Comparison of ENCODE assay signal across 20 mouse cellular contexts in the genomic region with DNA sequence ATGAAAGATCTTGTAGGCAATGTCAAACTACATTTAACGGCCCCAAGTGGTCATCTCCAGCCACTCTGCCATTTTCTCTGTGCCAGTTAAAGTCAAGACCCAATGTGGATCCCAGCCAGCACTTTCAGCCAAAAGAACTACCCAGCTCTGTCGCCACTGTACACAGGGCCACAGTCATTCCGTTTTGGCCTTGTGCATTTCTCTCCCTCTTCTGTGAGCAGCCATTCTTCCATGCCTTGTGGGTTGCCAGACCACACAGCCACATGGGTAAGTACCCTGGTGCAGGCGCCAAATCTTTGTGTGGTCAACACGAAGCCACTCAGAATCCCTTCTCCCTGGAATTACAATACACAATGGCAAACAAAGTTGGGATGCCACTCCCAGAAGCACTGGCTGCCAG. TPM values are rescaled to one million over a fixed set of nuclear protein-coding genes. Genes with fewer than 3 reads are reported as not detected.
DNase-seq lines count a peak whose midpoint lies in the region; ATAC-seq and TF ChIP-seq lines count a peak whose summit lies in the region.
"Had no signal": no experiment of that assay in that cellular context is flagged by ENCODE, and none has a peak within 500 bp of the region (broad histone marks: within the 10 kb centered on the region; RNA-seq: fewer than 3 reads in every experiment).

No protein-coding gene starts in this region.

- WGBS in forebrain, embryonic 16.5 days = 78% methylated on average over 5 of the region's 5 CpGs
- 95% methylated on average over 5 of the region's 5 CpGs for WGBS in forebrain, embryonic 13.5 days

- no peak overlapping the region for H3K4me3 ChIP-seq in forebrain, embryonic 16.5 days (replicated peaks; ENCODE audit: low read length)
- H3K4me3 ChIP-seq in forebrain, embryonic 13.5 days = no peak overlapping the region
- no peak overlapping the region for H3K4me3 ChIP-seq in layer of hippocampus, adult 2 months
- H3K4me3 ChIP-seq: heart, embryonic 10.5 days; liver, embryonic 13.5 days; midbrain, embryonic 12.5 days had no signal

- H3K27ac ChIP-seq in forebrain, embryonic 16.5 days (ENCODE audit: low read length) = no peak overlapping the region
- no peak overlapping the region for H3K27ac ChIP-seq in forebrain, embryonic 13.5 days
- H3K27ac ChIP-seq in layer of hippocampus, adult 2 months = 0 out of 2 replicates have a peak overlapping the region, but pooled peaks have one; percentile 28
- H3K27ac ChIP-seq: heart, embryonic 10.5 days; liver, embryonic 13.5 days; midbrain, embryonic 12.5 days had no signal

- H3K9ac ChIP-seq in forebrain, embryonic 16.5 days (replicated peaks; ENCODE audit: low read depth, low read length) = no peak overlapping the region
- H3K9ac ChIP-seq in forebrain, embryonic 13.5 days = no peak overlapping the region
- H3K9ac ChIP-seq: liver, embryonic 13.5 days; midbrain, embryonic 12.5 days had no signal

- ATAC-seq in forebrain, embryonic 16.5 days = peak; percentile 24; the same call in 1 of the 2 replicates
- ATAC-seq in forebrain, embryonic 13.5 days = no peak
- ATAC-seq: CD4-positive, CD25-positive, alpha-beta regulatory T cell, adult 4 months; intestine, embryonic 16.5 days; lung, postnatal 0 days had no signal

- peaks cover 7% of the 10 kb centered on the region for H3K4me1 ChIP-seq in forebrain, embryonic 16.5 days (replicated peaks; ENCODE audit: control insufficient read depth, insufficient read depth, low read length)
- H3K4me1 ChIP-seq in forebrain, embryonic 13.5 days = peaks cover 25% of the 10 kb centered on the region
- H3K4me1 ChIP-seq: liver, embryonic 13.5 days had no signal

- H3K36me3 ChIP-seq in forebrain, embryonic 16.5 days (ENCODE audit: control insufficient read depth, insufficient read depth) = peaks cover 11% of the 10 kb centered on the region
- H3K36me3 ChIP-seq in forebrain, embryonic 13.5 days (ENCODE audit: poor library complexity, severe bottlenecking) = peaks cover 25% of the 10 kb centered on the region; the same call in 1 of the 2 replicates
- H3K36me3 ChIP-seq: liver, embryonic 13.5 days had no signal

- H3K9me3 ChIP-seq in forebrain, embryonic 16.5 days (ENCODE audit: control insufficient read depth, low read length) = no peaks in the 10 kb centered on the region
- H3K9me3 ChIP-seq in forebrain, embryonic 13.5 days (replicated peaks) = no peaks in the 10 kb centered on the region
- H3K9me3 ChIP-seq: heart, embryonic 10.5 days; liver, embryonic 13.5 days; midbrain, embryonic 12.5 days had no signal

- no peaks in the 10 kb centered on the region for H3K27me3 ChIP-seq in forebrain, embryonic 16.5 days (replicated peaks; ENCODE audit: control insufficient read depth, insufficient read depth, low read length)
- no peaks in the 10 kb centered on the region for H3K27me3 ChIP-seq in forebrain, embryonic 13.5 days
- H3K27me3 ChIP-seq: liver, embryonic 13.5 days; midbrain, embryonic 12.5 days had no signal

- no peak overlapping the region for H3K4me2 ChIP-seq in forebrain, embryonic 16.5 days (ENCODE audit: low read length)
- no peak overlapping the region for H3K4me2 ChIP-seq in forebrain, embryonic 13.5 days
- H3K4me2 ChIP-seq: liver, embryonic 13.5 days; midbrain, embryonic 12.5 days had no signal

- no peak for DNase-seq in layer of hippocampus, adult 2 months (ENCODE audit: low spot score in 2 of 2)
- no peak for DNase-seq in layer of hippocampus, postnatal 14 days (ENCODE audit: low spot score in 2 of 2)
- DNase-seq in right cerebral cortex, postnatal 4 days = peak; percentile 18
- DNase-seq in right cerebral cortex, postnatal 25 days = no peak
- DNase-seq in thymus, postnatal 25 days = no peak
- DNase-seq: embryo, embryonic 11 days; gastrocnemius, postnatal 14 days; heart, postnatal 14 days; kidney, postnatal 10 days; liver, embryonic 13.5 days; right cerebral cortex, postnatal 14 days; thymus, adult 18-20 months had no signal

- no peak for TF ChIP-seq CTCF in layer of hippocampus, adult 2 months (conservative IDR thresholded peaks at IDR 0.05)

RNA-seq across cellular contexts. Expression of a gene that starts 57.7 kb away (rescaled TPM):
- 287 and 288 TPM in 2 replicates for polyA plus RNA-seq in forebrain, embryonic 16.5 days (2015; fragmentation: Nextera tagmentation; extraction: Ambion mirVana)
- polyA plus RNA-seq in forebrain, embryonic 13.5 days (2015; fragmentation: Nextera tagmentation; extraction: Ambion mirVana) = 165 and 168 TPM in 2 replicates
- 1,000 to 10,000 TPM; 1,175 to 1,228 TPM for total RNA-seq in layer of hippocampus, adult 2 months (2021)
- 1,000 to 10,000 TPM; 1,197 to 1,205 TPM for total RNA-seq in layer of hippocampus, postnatal 14 days (2021)
- total RNA-seq: MEL had no signal
